Mouse (Mus musculus) lung, adult 2 months (tissue): ENCODE results near the gene Mief2. TPM values are rescaled to one million over a fixed set of nuclear protein-coding genes. Genes with fewer than 3 reads are reported as not detected.

Experiments used
- DNase-seq: peaks from one replicate; pipeline ENCODE4 v3.0.0; 2022
- H3K4me1 ChIP-seq: fragments of 200-500 bp; 2 replicates; pipeline ENCODE4 v1.6.1; 2011; ENCODE audit warnings: low read length; ENCODE audit not compliant: control insufficient read depth, insufficient read depth
- H3K4me3 ChIP-seq: fragments of 200-500 bp; replicated peaks from 2 replicates; pipeline ENCODE3; 2011; ENCODE audit warnings: low read depth, mild to moderate bottlenecking, control low read depth, low read length; ENCODE audit errors: extremely low read depth
- CTCF ChIP-seq: fragments of 200-500 bp; IDR thresholded peaks from 2 replicates; pipeline ENCODE4 v1.5.1; 2011; ENCODE audit warnings: mild to moderate bottlenecking, low read length, control low read depth; ENCODE audit not compliant: insufficient read depth
- POLR2A ChIP-seq: fragments of 200-500 bp; IDR thresholded peaks from 2 replicates; pipeline ENCODE4 v1.6.1; 2011; ENCODE audit warnings: low read depth, mild to moderate bottlenecking, control low read depth, low read length, borderline replicate concordance; ENCODE audit errors: extremely low read depth
- WGBS: fragments of 180-500 bp; shearing (Covaris S2); methylation state at CpG from one replicate; pipeline ENCODE4 v1.1.7; 2018; 5-methylcytosine and 5-hydroxymethylcytosine counted together
- polyA plus RNA-seq: library from polyadenylated mRNA; depleted of rRNA; stranded (reverse); fragments of >200 nt; gene quantifications from 2 replicates; pipeline ENCODE4 v1.2.3, GENCODE M21; 2012; rRNA removed

The Mief2 gene
- polyA plus RNA-seq = 22.3 and 25.4 TPM in 2 replicates

DNA sequence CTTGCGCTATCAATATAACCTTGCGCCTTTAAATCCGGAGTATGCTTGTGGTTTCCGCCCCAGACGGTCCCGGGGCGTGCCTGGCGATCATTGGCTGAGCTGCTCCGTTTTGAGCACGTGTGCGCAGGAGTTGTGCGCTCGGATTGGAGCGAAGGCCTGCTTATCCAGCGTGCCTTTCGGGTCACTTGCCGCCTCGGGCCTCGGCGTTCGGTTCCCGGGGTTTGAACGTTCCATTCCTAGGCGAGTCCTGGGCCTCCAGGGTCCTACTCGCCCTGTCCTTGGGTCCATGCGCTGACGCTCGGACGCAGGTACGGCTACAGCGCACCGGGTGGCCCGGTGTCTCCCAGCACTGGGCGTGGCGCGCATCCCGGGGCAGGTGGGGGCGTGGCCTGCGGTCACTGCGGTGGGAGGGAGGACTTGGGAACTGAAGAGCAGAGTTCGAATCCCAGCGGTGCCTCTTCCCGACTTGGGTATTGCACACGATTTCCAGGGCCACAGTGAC lies at the start of gene Mief2:
Mief2 (plus strand) TSS at position 139 of the 502 bp plus-strand sequence.
- peak; percentile 92 for DNase-seq
- TF ChIP-seq POLR2A = peak; percentile 76; the same call in 1 of the 2 replicates
- no peak for TF ChIP-seq CTCF
- under 1% methylated on average over 44 of the region's 44 CpGs for WGBS
- H3K4me1 ChIP-seq = peaks cover 18% of the 10 kb centered on the region
- H3K4me3 ChIP-seq = peak within 1 kb of the TSS; percentile 99

DNA sequence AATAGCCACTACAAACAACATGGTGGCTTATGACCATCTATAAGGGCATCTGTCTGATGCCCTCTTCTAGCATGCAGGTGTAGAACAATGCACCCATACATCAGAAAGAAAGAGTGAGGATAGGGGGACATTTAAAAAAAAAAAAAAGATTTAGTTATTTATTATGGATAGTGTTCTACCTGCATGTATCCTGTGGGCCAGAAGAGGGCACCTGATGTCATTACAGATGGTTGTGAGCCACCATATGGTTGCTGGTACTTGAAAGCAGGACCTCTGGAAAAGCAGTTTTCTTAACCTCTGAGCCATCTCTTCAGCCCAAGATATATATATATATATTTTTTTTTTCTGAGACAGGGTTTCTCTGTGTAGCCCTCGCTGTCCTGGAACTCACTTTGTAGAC lies 32.0 kb upstream of the Mief2 start:
- WGBS = 66% methylated on average over 1 of the region's 1 CpGs
- no peak for DNase-seq
- Histone ChIP-seq H3K4me3 (no peak overlapping the region), H3K4me1 (peaks cover 12% of the 10 kb centered on the region)
- TF ChIP-seq CTCF = no peak
- no peak for TF ChIP-seq POLR2A

- no peak for TF ChIP-seq POLR2A
- TF ChIP-seq CTCF = peak; percentile 41; the same call in 1 of the 2 replicates
- Histone ChIP-seq H3K4me3 (no peak overlapping the region), H3K4me1 (peaks cover 16% of the 10 kb centered on the region)
- WGBS = 45% methylated on average over 2 of the region's 2 CpGs
- DNase-seq = peak; percentile 3
Observed at GRCm38 (mm10) chr11:60697561-60697960, 30.6 kb upstream of the Mief2 start.

DNA sequence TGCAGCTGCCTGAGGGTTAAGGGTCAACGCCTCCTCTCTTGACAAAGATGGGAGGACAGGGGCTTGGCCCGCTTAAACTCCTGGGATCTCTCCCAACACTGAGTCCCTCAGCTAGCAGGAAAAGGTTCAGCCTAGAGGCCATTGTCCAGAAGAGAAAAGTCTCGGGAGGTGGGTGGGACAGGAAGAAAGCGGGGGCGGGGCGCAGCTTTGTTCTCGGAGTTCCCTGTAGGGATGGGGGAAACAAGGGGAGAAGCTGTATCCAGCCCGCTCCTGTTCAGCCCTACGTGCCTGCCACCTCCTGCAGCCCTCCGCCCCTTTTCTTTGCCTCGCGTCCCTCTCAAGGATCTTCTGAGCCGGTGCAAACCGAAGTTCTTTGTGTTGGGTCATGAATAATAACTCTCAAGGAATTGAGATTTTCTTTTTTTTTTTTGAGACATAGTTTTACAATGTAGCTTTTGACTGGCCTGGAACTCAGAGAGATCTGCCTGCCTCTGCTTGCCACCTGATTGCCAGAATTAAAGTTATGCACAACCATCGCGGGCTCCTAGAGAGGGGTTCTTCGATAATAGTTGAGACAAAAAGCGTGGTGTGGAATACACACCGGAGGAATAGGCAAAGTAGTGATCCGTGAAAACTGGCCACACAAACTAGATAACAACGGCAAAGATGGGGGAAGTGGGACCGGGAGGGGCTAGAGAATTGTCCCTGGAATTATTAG lies 29.2 kb upstream of the Mief2 start:
- Histone ChIP-seq H3K4me1 (peaks cover 16% of the 10 kb centered on the region), H3K4me3 (peak overlapping the region; percentile 96)
- TF ChIP-seq CTCF (no peak), POLR2A (peak; percentile 94)
- peak; percentile 72 for DNase-seq
- WGBS = 1% methylated on average over 22 of the region's 22 CpGs

GRCm38 (mm10) chr11:60699524-60700075 lies 28.6 kb upstream of the Mief2 start, which contains the start of gene Llgl1:
Llgl1 (plus strand) TSS chr11:60699723.
- under 1% methylated on average over 58 of the region's 73 CpGs for WGBS
- peak within 1 kb of the TSS; percentile 96 for H3K4me3 ChIP-seq
- peak; percentile 81 for DNase-seq
- H3K4me1 ChIP-seq = peaks cover 16% of the 10 kb centered on the region
- TF ChIP-seq CTCF (no peak), POLR2A (peak; percentile 43; the same call in 1 of the 2 replicates)

DNA sequence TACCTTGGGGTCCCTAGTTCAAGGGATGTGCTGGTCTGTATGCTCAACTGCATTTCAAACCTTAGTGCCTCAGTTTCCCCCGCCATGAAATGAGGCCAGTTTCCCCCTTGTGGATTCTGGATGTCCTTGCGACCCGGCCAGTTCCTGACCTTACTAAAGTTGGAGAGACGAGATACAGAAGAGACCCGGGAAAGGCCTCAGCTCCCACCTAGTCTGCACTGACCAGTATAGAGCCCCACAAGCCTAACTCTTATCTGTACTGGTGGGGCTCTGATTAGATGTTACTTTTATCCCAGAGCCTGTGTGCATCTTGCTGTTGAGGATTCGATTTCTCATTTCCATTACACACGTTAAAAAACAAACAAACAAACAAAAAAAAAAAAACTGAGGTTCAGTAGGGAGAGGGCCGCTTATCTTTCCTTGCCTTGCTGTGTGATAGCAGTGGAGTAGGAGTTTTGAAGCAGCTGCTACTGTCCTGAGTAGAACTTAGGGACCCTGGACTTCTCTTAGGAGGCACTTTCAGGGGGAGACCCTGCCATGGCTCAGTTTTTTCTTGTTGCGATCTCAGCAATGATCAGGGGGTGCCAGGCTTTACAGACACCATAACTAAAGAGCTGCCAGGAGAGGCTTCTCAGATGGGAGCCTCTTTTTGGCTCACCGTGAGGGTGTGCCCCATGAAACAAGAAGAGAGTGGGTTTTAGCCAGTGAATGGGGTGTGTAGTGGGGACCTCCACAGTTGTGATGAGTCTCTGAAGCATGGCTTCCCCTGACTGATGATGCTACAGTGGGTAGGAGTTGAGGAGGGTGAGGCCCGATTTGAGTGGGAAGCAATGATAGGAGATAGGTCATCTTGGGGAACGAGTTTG lies 27.6 kb upstream of the Mief2 start:
- Histone ChIP-seq H3K4me3 (peak overlapping the region; percentile 96), H3K4me1 (peaks cover 16% of the 10 kb centered on the region)
- peak; percentile 3 for DNase-seq
- TF ChIP-seq CTCF (no peak), POLR2A (no peak)
- 30% methylated on average over 12 of the region's 12 CpGs for WGBS

- peak; percentile 4 for DNase-seq
- Histone ChIP-seq H3K4me3 (no peak overlapping the region), H3K4me1 (peaks cover 16% of the 10 kb centered on the region)
- 72% methylated on average over 2 of the region's 4 CpGs for WGBS
- TF ChIP-seq CTCF (no peak), POLR2A (no peak)
Observed at GRCm38 (mm10) chr11:60701611-60702010, 26.6 kb upstream of the Mief2 start.

DNA sequence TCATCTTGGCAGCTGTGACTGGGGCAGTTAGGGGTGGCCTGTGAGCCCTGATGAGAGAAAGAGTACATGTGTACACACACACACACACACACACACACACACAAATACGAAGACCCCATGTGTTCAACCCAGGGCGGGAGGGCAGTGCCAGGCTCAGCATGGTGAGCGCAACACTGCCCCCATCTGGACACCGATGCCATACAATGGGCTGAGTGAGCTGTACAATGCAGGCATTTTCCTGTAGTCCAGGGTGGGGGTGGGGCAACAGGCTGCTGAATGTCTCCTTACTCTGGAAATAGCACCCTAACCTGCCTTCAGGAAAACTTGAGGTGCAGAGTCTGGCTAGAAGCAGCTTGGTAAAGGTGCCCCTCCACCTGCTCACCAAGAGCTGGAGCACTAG lies 25.1 kb upstream of the Mief2 start:
- 42% methylated on average over 4 of the region's 4 CpGs for WGBS
- H3K4me1 ChIP-seq = peaks cover 27% of the 10 kb centered on the region
- H3K4me3 ChIP-seq = no peak overlapping the region
- DNase-seq = peak; percentile 64
- TF ChIP-seq CTCF = peak; percentile 76
- TF ChIP-seq POLR2A = no peak
